Mouse (Mus musculus) fibroblast of lung, adult 2 months (primary cell): ENCODE data around the gene Mcemp1.

Source experiments
- DNase-seq: peaks from one replicate; pipeline ENCODE4 v3.0.0-alpha.2; 2011; ENCODE audit warnings: low read depth

The Mcemp1 gene

GRCm38 (mm10) chr8:3674671-3675070 lies 9.1 kb downstream of the Mcemp1 start:
- no peak for DNase-seq

DNA sequence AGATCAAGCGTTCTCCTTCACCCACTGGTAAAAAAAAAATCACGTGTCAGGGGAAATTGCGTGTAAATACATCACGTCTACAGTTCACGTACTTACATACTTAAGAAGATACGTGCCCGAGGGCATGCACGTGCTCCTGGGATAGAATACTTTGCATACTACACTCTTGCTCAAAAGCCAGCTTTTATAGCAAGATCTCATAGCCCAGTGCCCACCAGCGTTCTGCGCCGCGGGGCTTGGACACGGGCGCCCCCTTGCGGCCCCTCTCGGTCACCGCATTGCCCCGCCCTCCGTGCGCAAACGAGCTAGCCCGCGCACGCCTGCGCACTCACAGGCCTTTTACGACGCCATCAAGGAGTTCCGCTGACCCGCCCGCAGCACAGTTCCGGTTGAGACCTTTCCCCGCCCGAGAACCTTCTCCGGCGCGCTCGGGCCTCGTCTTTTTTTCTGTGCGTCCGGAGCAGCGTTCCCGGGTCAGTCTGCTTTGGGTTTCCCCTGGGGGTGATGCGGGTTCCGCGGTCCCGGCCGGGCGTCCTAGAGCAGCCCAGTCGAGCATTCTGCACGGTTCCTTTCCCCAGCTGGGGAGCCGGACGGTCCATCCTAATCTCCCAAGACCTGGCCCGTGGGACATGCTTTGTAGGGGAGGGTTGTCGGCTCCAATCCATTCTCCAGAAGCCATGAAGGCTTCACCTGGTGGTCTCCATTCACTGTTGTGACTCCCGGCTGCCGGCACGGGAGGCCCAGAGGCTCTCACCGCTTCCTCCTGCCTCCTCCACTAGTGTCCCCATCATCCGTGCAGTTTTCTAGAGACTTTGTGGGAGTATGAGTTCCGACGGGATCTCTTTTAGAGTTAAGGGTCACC lies 10.8 kb downstream of the Mcemp1 start, which contains the start of gene Trappc5:
Gene Trappc5 (plus strand): TSS at position 169 of the 862 bp plus-strand sequence.
- DNase-seq = peak; percentile 75

- no peak for DNase-seq
Observed at GRCm38 (mm10) chr8:3676993-3677579, 11.5 kb downstream of the Mcemp1 start.

- no peak for DNase-seq
Observed at GRCm38 (mm10) chr8:3678831-3679230, 13.3 kb downstream of the Mcemp1 start.

DNA sequence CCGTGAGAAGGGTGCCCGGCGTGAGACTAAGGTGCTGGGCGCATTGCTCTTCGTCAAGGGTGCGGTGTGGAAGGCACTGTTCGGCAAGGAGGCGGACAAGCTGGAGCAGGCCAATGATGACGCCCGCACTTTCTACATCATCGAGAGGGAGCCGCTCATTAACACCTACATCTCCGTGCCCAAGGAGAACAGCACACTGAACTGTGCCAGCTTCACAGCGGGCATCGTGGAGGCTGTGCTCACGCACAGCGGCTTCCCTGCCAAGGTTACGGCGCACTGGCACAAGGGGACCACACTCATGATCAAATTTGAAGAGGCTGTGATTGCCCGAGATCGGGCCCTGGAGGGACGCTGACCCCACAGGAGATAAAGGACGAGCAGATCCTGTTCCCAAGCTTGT lies 13.7 kb downstream of the Mcemp1 start:
- no peak for DNase-seq

- no peak for DNase-seq
Observed at GRCm38 (mm10) chr8:3679656-3680055, 14.1 kb downstream of the Mcemp1 start.

- no peak for DNase-seq
Observed at GRCm38 (mm10) chr8:3682435-3682834, 16.9 kb downstream of the Mcemp1 start.

- DNase-seq = no peak
Observed at GRCm38 (mm10) chr8:3683408-3684176, 18.0 kb downstream of the Mcemp1 start.

DNA sequence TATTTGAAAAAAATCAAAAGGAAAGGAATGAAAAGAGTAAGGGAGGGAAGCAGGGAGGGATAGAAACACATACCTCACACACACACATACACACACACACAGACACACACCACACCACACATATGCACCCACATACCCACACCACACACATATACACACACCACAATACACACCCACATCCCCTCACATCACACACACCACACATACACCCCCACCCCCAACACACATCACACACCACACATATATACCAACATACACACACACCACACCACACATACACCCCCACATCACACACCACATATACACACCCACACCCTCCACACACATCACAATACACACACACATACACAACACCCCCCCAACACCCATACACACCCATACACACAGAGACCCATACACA lies 19.0 kb downstream of the Mcemp1 start:
- DNase-seq = no peak

- no peak for DNase-seq
Observed at GRCm38 (mm10) chr8:3685422-3685821, 19.9 kb downstream of the Mcemp1 start.

- DNase-seq = no peak
Observed at GRCm38 (mm10) chr8:3687537-3687936, 22.0 kb downstream of the Mcemp1 start.

DNA sequence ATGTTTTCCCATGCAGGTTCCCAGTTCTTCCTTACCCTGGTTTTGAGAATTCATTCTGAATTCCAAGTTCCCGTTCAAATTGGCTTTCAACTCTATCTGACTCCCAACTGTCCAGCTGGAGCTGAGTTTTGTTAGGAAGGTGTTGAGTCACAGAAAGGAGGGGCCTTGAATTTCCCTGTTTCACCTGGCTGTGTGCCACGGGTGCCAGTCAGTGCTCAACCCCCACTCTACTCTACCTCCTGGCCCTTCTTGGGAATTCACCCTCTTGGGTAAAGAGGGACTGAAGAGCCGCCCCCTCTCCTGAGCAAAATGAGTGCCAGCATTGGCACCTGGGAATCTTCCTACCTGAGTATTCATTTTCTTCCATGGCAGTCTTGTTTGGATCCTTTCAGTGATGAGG lies 25.2 kb downstream of the Mcemp1 start:
- no peak for DNase-seq

- no peak for DNase-seq
Observed at GRCm38 (mm10) chr8:3694121-3694520, 28.6 kb downstream of the Mcemp1 start, which contains the start of gene Fcer2a. TSS of gene Fcer2a (minus strand) at chr8:3694175.

DNA sequence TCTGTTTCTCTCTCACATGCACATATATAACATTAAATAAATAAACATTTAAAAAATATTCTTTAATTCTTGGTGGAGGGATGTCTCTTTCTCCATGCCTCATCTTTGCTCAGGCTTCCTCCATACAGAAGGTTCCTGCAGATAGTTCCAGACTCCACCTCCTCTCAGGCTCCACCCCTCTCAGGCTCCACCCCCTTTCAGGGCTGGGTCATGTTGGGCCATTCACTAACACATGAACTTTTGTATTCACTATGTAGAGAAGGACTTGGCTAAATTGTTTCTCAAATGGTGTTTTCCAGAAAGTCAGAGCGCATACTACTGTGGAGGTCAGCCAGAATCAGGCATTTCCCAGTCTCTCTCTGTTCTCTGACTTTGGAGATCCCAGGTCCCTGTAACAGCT lies 35.9 kb downstream of the Mcemp1 start:
- no peak for DNase-seq

DNA sequence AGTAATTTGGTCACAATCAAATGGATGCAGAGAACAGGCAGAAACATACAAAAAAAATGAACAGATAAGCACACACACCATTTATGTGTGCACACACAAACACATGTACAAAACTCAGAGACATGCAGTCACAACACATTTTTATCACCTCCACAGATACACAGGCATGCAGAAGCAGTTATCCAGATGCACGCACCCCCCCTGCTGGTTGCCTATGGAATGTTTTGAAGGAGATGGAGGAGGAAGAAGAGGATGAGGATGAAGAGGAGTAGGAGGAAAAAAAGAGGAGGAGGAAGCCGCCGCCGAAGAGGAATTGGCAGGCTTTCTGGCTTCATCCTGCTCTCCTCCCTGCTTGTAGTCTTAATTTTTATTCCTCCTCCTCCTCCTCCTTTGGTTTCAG lies 40.2 kb downstream of the Mcemp1 start:
- DNase-seq = no peak

DNA sequence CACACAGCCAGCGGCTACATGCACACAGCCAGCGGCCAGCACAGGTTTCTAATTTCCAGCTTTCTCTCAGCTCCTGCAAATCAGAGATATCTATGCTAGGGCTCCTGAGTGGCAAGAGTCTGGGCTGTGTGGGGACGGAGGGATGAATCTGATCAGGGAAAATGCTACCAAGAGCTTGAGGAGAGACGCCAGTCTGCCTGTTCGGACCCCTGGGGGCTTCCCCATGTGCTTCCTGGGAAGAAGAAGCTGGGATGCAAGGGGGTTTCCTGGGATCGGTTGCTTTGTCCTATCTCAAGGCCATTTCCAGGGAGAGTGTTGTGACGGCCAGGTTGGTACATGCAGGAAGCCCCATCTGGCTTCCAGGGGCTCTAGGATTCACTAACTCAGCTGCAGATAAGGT lies 42.1 kb downstream of the Mcemp1 start:
- no peak for DNase-seq

GRCm38 (mm10) chr8:3710312-3710711 lies 44.8 kb downstream of the Mcemp1 start:
- no peak for DNase-seq

DNA sequence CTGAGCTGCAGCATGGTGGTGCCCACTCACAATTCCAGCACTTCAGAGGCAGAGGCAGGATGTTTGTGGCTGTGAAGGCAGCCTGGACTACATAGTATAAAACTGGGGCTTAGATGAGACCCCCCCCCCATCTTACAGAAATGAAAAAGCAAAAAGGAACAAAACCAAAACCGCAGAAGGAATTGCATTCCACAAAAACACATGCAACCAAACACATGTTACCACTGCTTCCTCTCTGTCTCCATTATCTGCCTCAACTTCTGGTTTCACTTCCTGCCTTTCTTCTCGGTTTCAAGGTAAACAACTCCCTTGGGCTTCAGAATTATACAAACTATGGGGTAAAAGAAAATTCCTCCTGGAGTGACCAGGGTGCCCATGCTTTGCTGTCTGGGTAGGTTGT lies 46.1 kb downstream of the Mcemp1 start:
- DNase-seq = no peak

- no peak for DNase-seq
Observed at GRCm38 (mm10) chr8:3717321-3717954, 51.9 kb downstream of the Mcemp1 start.

DNA sequence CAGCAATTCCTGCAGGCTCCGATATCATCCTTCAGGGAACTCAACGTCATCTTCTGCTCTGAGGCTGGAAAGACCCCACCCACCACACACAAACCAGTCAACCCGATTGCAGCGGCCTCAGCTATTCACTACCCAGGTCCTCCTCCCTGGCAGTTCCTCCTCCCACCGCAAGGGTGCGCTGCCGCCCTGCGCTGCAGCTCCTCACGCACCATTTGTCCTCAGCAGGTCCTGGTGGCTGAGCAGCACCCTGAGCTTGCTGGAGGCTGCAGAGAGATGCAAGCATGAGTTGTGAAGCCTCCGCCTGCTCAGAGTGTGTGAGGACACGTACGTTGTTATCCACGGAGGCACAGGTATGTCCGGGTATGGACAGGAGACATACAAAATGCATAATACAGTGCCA lies 53.0 kb downstream of the Mcemp1 start:
- DNase-seq = no peak
